Mouse (Mus musculus): ENCODE measurements at regions not wholly inside any gene's neighbourhood (a gene's known extent, or its start where the extent isn't known, plus 50 kb on each side); places are given as distances from the start of the nearest gene placed in this dataset.

DNA sequence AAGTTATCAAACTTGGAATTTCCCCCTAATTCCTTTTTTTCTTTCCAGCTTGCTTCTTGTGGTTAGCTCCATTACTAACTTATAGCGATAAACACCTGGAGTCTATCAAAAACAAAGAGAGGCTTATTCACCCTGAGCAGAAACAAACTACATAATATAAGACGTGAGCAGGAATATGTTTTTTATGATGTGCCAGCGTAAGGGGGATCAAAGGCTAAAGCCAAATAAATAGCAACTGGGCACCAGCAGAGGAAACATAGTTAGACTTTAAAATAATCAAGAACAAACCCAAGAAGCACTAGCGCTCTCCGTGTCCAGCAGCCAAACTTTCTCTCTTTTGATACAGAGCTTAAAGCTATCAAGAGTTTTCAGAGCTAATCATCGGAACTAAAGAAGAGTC is 76.1 kb downstream of the Rps12 start:
- no peak for TF ChIP-seq CTCF (IDR thresholded peaks at IDR 0.05; ENCODE audit: low read depth, low read length)
- TF ChIP-seq POLR2A (IDR thresholded peaks at IDR 0.05; ENCODE audit: insufficient read depth, low read length): no peak
- no peak for TF ChIP-seq EP300 (IDR thresholded peaks at IDR 0.05; ENCODE audit: insufficient read depth, low read depth, low read length)

Measured in ES-Bruce4 (cell line).